Mouse (Mus musculus) stomach, embryonic 14.5 days (tissue): ENCODE data around the gene Ctdsp2. TPM values are rescaled to one million over a fixed set of nuclear protein-coding genes. Genes with fewer than 3 reads are reported as not detected.

Source experiments
- ATAC-seq: fragments of 200-750 bp; cut with Nextera tagmentation; 2 replicates; pipeline ENCODE4 v1.8.0; 2017; ENCODE audit warnings: low read depth, moderate TSS enrichment; ENCODE audit not compliant: insufficient number of reproducible peaks, insufficient read depth, low FRiP score
- H3K27ac ChIP-seq: fragments of 300-500 bp; sonication (generic); 2 replicates; pipeline ENCODE4 v1.5.1; 2014; ENCODE audit warnings: mild to moderate bottlenecking, low read length, moderate library complexity, mixed read lengths
- H3K27me3 ChIP-seq: fragments of 300-500 bp; sonication (generic); 2 replicates; pipeline ENCODE4 v1.6.1; 2014; ENCODE audit warnings: low read length, control low read depth, mixed read lengths; ENCODE audit not compliant: control insufficient read depth, insufficient read depth
- H3K36me3 ChIP-seq: fragments of 300-500 bp; sonication (generic); 2 replicates; pipeline ENCODE4 v1.6.1; 2014; ENCODE audit warnings: mild to moderate bottlenecking, control low read depth, low read length, moderate library complexity, mixed read lengths; ENCODE audit not compliant: control insufficient read depth, insufficient read depth
- H3K4me1 ChIP-seq: fragments of 300-500 bp; sonication (generic); 2 replicates; pipeline ENCODE4 v1.6.1; 2014; ENCODE audit warnings: low read length, control low read depth, mixed read lengths; ENCODE audit not compliant: control insufficient read depth, insufficient read depth
- H3K4me2 ChIP-seq: fragments of 300-500 bp; sonication (generic); replicated peaks from 2 replicates; pipeline ENCODE4 v1.6.1; 2014; ENCODE audit warnings: low read depth, low read length, control low read depth
- H3K4me3 ChIP-seq: fragments of 300-500 bp; sonication (generic); 2 replicates; pipeline ENCODE4 v1.5.1; 2014; ENCODE audit warnings: low read depth, low read length, control low read depth
- H3K9ac ChIP-seq: fragments of 300-500 bp; sonication (generic); replicated peaks from 2 replicates; pipeline ENCODE4 v1.6.1; 2014; ENCODE audit warnings: low read depth, mild to moderate bottlenecking, control low read depth, low read length, moderate library complexity, mixed read lengths
- H3K9me3 ChIP-seq: fragments of 300-500 bp; sonication (generic); 2 replicates; pipeline ENCODE4 v1.6.1; 2016; ENCODE audit warnings: low read depth, low read length, control low read depth; ENCODE audit not compliant: control insufficient read depth
- WGBS: fragments of 180-500 bp; shearing (Covaris S2); extraction: QIAGEN DNeasy Blood & Tissue Kit; methylation state at CpG from one replicate; pipeline ENCODE4 v1.1.7; 2014; 5-methylcytosine and 5-hydroxymethylcytosine counted together
- polyA plus RNA-seq: library from polyadenylated mRNA; unstranded; fragments of >200 nt; fragmentation: Nextera tagmentation; extraction: Ambion mirVana; gene quantifications from 2 replicates; pipeline ENCODE4 v1.2.1, GENCODE M21; 2014

Ctdsp2 gene
- polyA plus RNA-seq, 1 experiment from 2014 or later = 107 TPM

GRCm38 (mm10) chr10:126935556-126936381, 42.7 kb upstream of the Ctdsp2 start:
- WGBS = 32% methylated on average over 18 of the region's 18 CpGs
- ATAC-seq = peak; percentile 25; the same call in 1 of the 2 replicates
- Histone ChIP-seq H3K36me3 (no peaks in the 10 kb centered on the region), H3K27me3 (no peaks in the 10 kb centered on the region), H3K9me3 (0 out of 2 replicates have a peak, but pooled peaks cover 3% of the 10 kb centered on the region), H3K4me2 (no peak overlapping the region; the same call in 1 of the 2 replicates), H3K4me1 (peaks cover 33% of the 10 kb centered on the region), H3K4me3 (no peak overlapping the region), H3K9ac (peak overlapping the region; percentile 31; the same call in 1 of the 2 replicates), H3K27ac (peak overlapping the region; percentile 91)

- H3K4me1 ChIP-seq = 0 out of 2 replicates have a peak, but pooled peaks cover 6% of the 10 kb centered on the region
- 71% methylated on average over 7 of the region's 7 CpGs for WGBS
Observed at GRCm38 (mm10) chr10:126940949-126941348, 37.6 kb upstream of the Ctdsp2 start.

GRCm38 (mm10) chr10:126945531-126945930, 33.0 kb upstream of the Ctdsp2 start:
- WGBS = 79% methylated on average over 5 of the region's 5 CpGs
- Histone ChIP-seq H3K36me3 (no peaks in the 10 kb centered on the region), H3K27me3 (no peaks in the 10 kb centered on the region), H3K4me3 (no peak overlapping the region), H3K4me2 (no peak overlapping the region), H3K9ac (no peak overlapping the region), H3K4me1 (no peaks in the 10 kb centered on the region), H3K9me3 (no peaks in the 10 kb centered on the region), H3K27ac (no peak overlapping the region)
- ATAC-seq = no peak

More at GRCm38 (mm10) chr10:126940949-126941348, 37.6 kb upstream of the Ctdsp2 start:
- H3K9me3 ChIP-seq = 0 out of 2 replicates have a peak, but pooled peaks cover 3% of the 10 kb centered on the region
- ATAC-seq = no peak
- H3K4me2 ChIP-seq = no peak overlapping the region
- no peak overlapping the region for H3K4me3 ChIP-seq
- H3K27me3 ChIP-seq = no peaks in the 10 kb centered on the region
- H3K36me3 ChIP-seq = no peaks in the 10 kb centered on the region
- H3K27ac ChIP-seq = no peak overlapping the region
- H3K9ac ChIP-seq = no peak overlapping the region

- WGBS = 47% methylated on average over 5 of the region's 5 CpGs
- no peak overlapping the region for H3K9ac ChIP-seq
- no peak for ATAC-seq
Observed at GRCm38 (mm10) chr10:126949824-126950223, 28.7 kb upstream of the Ctdsp2 start.

GRCm38 (mm10) chr10:126950572-126950971, 27.9 kb upstream of the Ctdsp2 start:
- ATAC-seq = no peak
- Histone ChIP-seq H3K9me3 (no peaks in the 10 kb centered on the region), H3K36me3 (no peaks in the 10 kb centered on the region), H3K4me3 (no peak overlapping the region), H3K27me3 (no peaks in the 10 kb centered on the region), H3K27ac (no peak overlapping the region), H3K4me2 (no peak overlapping the region), H3K4me1 (no peaks in the 10 kb centered on the region), H3K9ac (no peak overlapping the region)
- WGBS = 82% methylated on average over 4 of the region's 4 CpGs

More at GRCm38 (mm10) chr10:126949824-126950223, 28.7 kb upstream of the Ctdsp2 start:
- H3K27ac ChIP-seq = no peak overlapping the region
- no peaks in the 10 kb centered on the region for H3K36me3 ChIP-seq
- no peaks in the 10 kb centered on the region for H3K9me3 ChIP-seq
- no peak overlapping the region for H3K4me2 ChIP-seq
- no peaks in the 10 kb centered on the region for H3K27me3 ChIP-seq
- no peak overlapping the region for H3K4me3 ChIP-seq
- no peaks in the 10 kb centered on the region for H3K4me1 ChIP-seq

GRCm38 (mm10) chr10:126952375-126952774, 26.1 kb upstream of the Ctdsp2 start:
- ATAC-seq = no peak
- Histone ChIP-seq H3K4me2 (no peak overlapping the region), H3K4me1 (peaks cover 8% of the 10 kb centered on the region), H3K9me3 (no peaks in the 10 kb centered on the region), H3K9ac (no peak overlapping the region), H3K4me3 (no peak overlapping the region), H3K27ac (no peak overlapping the region), H3K36me3 (no peaks in the 10 kb centered on the region), H3K27me3 (no peaks in the 10 kb centered on the region)
- WGBS = 96% methylated on average over 1 of the region's 1 CpGs

GRCm38 (mm10) chr10:126953029-126953471, 25.5 kb upstream of the Ctdsp2 start:
- no peak overlapping the region for H3K4me2 ChIP-seq

GRCm38 (mm10) chr10:126956692-126957358, 21.7 kb upstream of the Ctdsp2 start:
- ATAC-seq = 0 out of 2 replicates have a peak, but pooled peaks have one; percentile 6
- Histone ChIP-seq H3K4me1 (peaks cover 17% of the 10 kb centered on the region), H3K4me3 (no peak overlapping the region), H3K9me3 (no peaks in the 10 kb centered on the region), H3K27ac (peak overlapping the region; percentile 78; the same call in 1 of the 2 replicates), H3K9ac (0 out of 2 replicates have a peak overlapping the region, but pooled peaks have one; percentile 14), H3K27me3 (no peaks in the 10 kb centered on the region), H3K36me3 (no peaks in the 10 kb centered on the region), H3K4me2 (peak overlapping the region; percentile 18; the same call in 1 of the 2 replicates)
- 12% methylated on average over 15 of the region's 15 CpGs for WGBS

More at GRCm38 (mm10) chr10:126953029-126953471, 25.5 kb upstream of the Ctdsp2 start:
- Histone ChIP-seq H3K9ac (no peak overlapping the region), H3K27me3 (no peaks in the 10 kb centered on the region), H3K4me3 (no peak overlapping the region), H3K9me3 (no peaks in the 10 kb centered on the region), H3K4me1 (peaks cover 13% of the 10 kb centered on the region), H3K27ac (no peak overlapping the region), H3K36me3 (no peaks in the 10 kb centered on the region)
- no peak for ATAC-seq
- WGBS = 83% methylated on average over 3 of the region's 3 CpGs
